Mouse (Mus musculus) midbrain, embryonic 16.5 days (tissue): ENCODE measurements around the gene Rps26. TPM values are rescaled to one million over a fixed set of nuclear protein-coding genes. Genes with fewer than 3 reads are reported as not detected.

Experiments
- ATAC-seq: fragments of 200-750 bp; cut with Nextera tagmentation; 2 replicates; pipeline ENCODE4 v1.8.0; 2017; ENCODE audit warnings: moderate TSS enrichment
- H3K27ac ChIP-seq: fragments of 300-500 bp; sonication (generic); 2 replicates; pipeline ENCODE4 v1.5.1; 2014; ENCODE audit warnings: mild to moderate bottlenecking, low read length, mixed read lengths
- H3K27me3 ChIP-seq: fragments of 300-500 bp; sonication (generic); 2 replicates; pipeline ENCODE4 v1.6.1; 2014; ENCODE audit warnings: low read depth, low read length, mixed read lengths; ENCODE audit not compliant: control insufficient read depth, insufficient read depth
- H3K36me3 ChIP-seq: fragments of 300-500 bp; sonication (generic); 2 replicates; pipeline ENCODE4 v1.6.1; 2014; ENCODE audit warnings: mild to moderate bottlenecking, low read length, moderate library complexity, mixed read lengths; ENCODE audit not compliant: control insufficient read depth, insufficient read depth
- H3K4me1 ChIP-seq: fragments of 300-500 bp; sonication (generic); 2 replicates; pipeline ENCODE4 v1.6.1; 2014; ENCODE audit warnings: mild to moderate bottlenecking, low read length, mixed read lengths; ENCODE audit not compliant: control insufficient read depth, insufficient read depth
- H3K4me2 ChIP-seq: fragments of 300-500 bp; sonication (generic); 2 replicates; pipeline ENCODE4 v1.6.1; 2014; ENCODE audit warnings: mild to moderate bottlenecking, low read length, mixed read lengths
- H3K4me3 ChIP-seq: fragments of 300-500 bp; sonication (generic); 2 replicates; pipeline ENCODE4 v1.5.1; 2014; ENCODE audit warnings: low read depth, mild to moderate bottlenecking, low read length, moderate library complexity, mixed read lengths
- H3K9ac ChIP-seq: fragments of 300-500 bp; sonication (generic); 2 replicates; pipeline ENCODE4 v1.6.1; 2014; ENCODE audit warnings: low read depth, low read length, mixed read lengths
- H3K9me3 ChIP-seq: fragments of 300-500 bp; sonication (generic); replicated peaks from 2 replicates; pipeline ENCODE4 v1.6.1; 2014; ENCODE audit warnings: mild to moderate bottlenecking, low read length, mixed read lengths; ENCODE audit not compliant: control insufficient read depth, poor library complexity, severe bottlenecking
- WGBS: fragments of 180-500 bp; shearing (Covaris S2); extraction: QIAGEN DNeasy Blood & Tissue Kit; methylation state at CpG from one replicate; pipeline ENCODE4 v1.1.7; 2014; 5-methylcytosine and 5-hydroxymethylcytosine counted together
- polyA plus RNA-seq: library from polyadenylated mRNA; unstranded; fragments of >200 nt; fragmentation: Nextera tagmentation; extraction: Ambion mirVana; gene quantifications from 2 replicates; pipeline ENCODE4 v1.2.1, GENCODE M21; 2015

Rps26 gene
- polyA plus RNA-seq, 1 experiment from 2014 or later: 295 TPM

GRCm38 (mm10) chr10:128587120-128587519 is 39.4 kb downstream of the Rps26 start:
- no peak overlapping the region for H3K4me2 ChIP-seq
- H3K36me3 ChIP-seq: no peaks in the 10 kb centered on the region
- 52% methylated on average over 4 of the region's 4 CpGs for whole genome bisulfite sequencing
- no peak overlapping the region for H3K9ac ChIP-seq
- H3K4me1 ChIP-seq: peaks cover 4% of the 10 kb centered on the region; the same call in 1 of the 2 replicates
- no peaks in the 10 kb centered on the region for H3K9me3 ChIP-seq
- no peak overlapping the region for H3K27ac ChIP-seq
- H3K4me3 ChIP-seq: no peak overlapping the region
- ATAC-seq: no peak
- H3K27me3 ChIP-seq: peaks cover 46% of the 10 kb centered on the region

GRCm38 (mm10) chr10:128586546-128586945 is 40.0 kb downstream of the Rps26 start:
- Histone ChIP-seq H3K27ac (no peak overlapping the region), H3K4me2 (no peak overlapping the region), H3K9ac (no peak overlapping the region), H3K4me3 (no peak overlapping the region), H3K4me1 (peaks cover 4% of the 10 kb centered on the region; the same call in 1 of the 2 replicates), H3K36me3 (no peaks in the 10 kb centered on the region), H3K9me3 (no peaks in the 10 kb centered on the region), H3K27me3 (peaks cover 46% of the 10 kb centered on the region)
- ATAC-seq: no peak
- WGBS: 11% methylated on average over 1 of the region's 1 CpGs

- no peak overlapping the region for H3K9ac ChIP-seq
- no peak overlapping the region for H3K4me2 ChIP-seq
- H3K27me3 ChIP-seq: peaks cover 34% of the 10 kb centered on the region
- WGBS: 10% methylated on average over 4 of the region's 4 CpGs
- no peaks in the 10 kb centered on the region for H3K9me3 ChIP-seq
- H3K36me3 ChIP-seq: no peaks in the 10 kb centered on the region
- no peak overlapping the region for H3K27ac ChIP-seq
- H3K4me1 ChIP-seq: peaks cover 3% of the 10 kb centered on the region; the same call in 1 of the 2 replicates
- H3K4me3 ChIP-seq: no peak overlapping the region
- no peak for ATAC-seq
Measured at GRCm38 (mm10) chr10:128584386-128584785, 42.2 kb downstream of the Rps26 start.

GRCm38 (mm10) chr10:128583644-128584043 is 42.9 kb downstream of the Rps26 start:
- Histone ChIP-seq H3K4me1 (no peaks in the 10 kb centered on the region), H3K4me2 (no peak overlapping the region), H3K27me3 (peaks cover 27% of the 10 kb centered on the region), H3K27ac (no peak overlapping the region), H3K9ac (no peak overlapping the region), H3K36me3 (no peaks in the 10 kb centered on the region), H3K9me3 (no peaks in the 10 kb centered on the region), H3K4me3 (no peak overlapping the region)
- WGBS: 25% methylated on average over 7 of the region's 7 CpGs
- no peak for ATAC-seq

- H3K9ac ChIP-seq: no peak overlapping the region
- no peak overlapping the region for H3K4me2 ChIP-seq
- peaks cover 2% of the 10 kb centered on the region; the same call in 1 of the 2 replicates for H3K27me3 ChIP-seq
- no peak for ATAC-seq
- no peak overlapping the region for H3K4me3 ChIP-seq
- no peak overlapping the region for H3K27ac ChIP-seq
- H3K9me3 ChIP-seq: no peaks in the 10 kb centered on the region
- H3K4me1 ChIP-seq: no peaks in the 10 kb centered on the region
- 73% methylated on average over 4 of the region's 4 CpGs for WGBS
- no peaks in the 10 kb centered on the region for H3K36me3 ChIP-seq
Measured at GRCm38 (mm10) chr10:128579731-128580130, 46.8 kb downstream of the Rps26 start.

GRCm38 (mm10) chr10:128579298-128579697 is 47.2 kb downstream of the Rps26 start:
- 99% methylated on average over 3 of the region's 3 CpGs for WGBS
- ATAC-seq: no peak
- Histone ChIP-seq H3K4me2 (no peak overlapping the region), H3K4me1 (no peaks in the 10 kb centered on the region), H3K9me3 (no peaks in the 10 kb centered on the region), H3K27me3 (peaks cover 2% of the 10 kb centered on the region; the same call in 1 of the 2 replicates), H3K4me3 (no peak overlapping the region), H3K36me3 (no peaks in the 10 kb centered on the region), H3K27ac (no peak overlapping the region), H3K9ac (no peak overlapping the region)

- H3K27me3 ChIP-seq: peaks cover 2% of the 10 kb centered on the region; the same call in 1 of the 2 replicates
- no peaks in the 10 kb centered on the region for H3K4me1 ChIP-seq
- H3K4me2 ChIP-seq: no peak overlapping the region
- H3K27ac ChIP-seq: no peak overlapping the region
- 78% methylated on average over 11 of the region's 11 CpGs for WGBS
- H3K9me3 ChIP-seq: no peaks in the 10 kb centered on the region
- H3K9ac ChIP-seq: no peak overlapping the region
- no peak for ATAC-seq
- no peaks in the 10 kb centered on the region for H3K36me3 ChIP-seq
- no peak overlapping the region for H3K4me3 ChIP-seq
Measured at GRCm38 (mm10) chr10:128578330-128578729, 48.2 kb downstream of the Rps26 start.

- Histone ChIP-seq H3K27ac (no peak overlapping the region), H3K4me1 (no peaks in the 10 kb centered on the region), H3K36me3 (no peaks in the 10 kb centered on the region), H3K9ac (no peak overlapping the region), H3K9me3 (no peaks in the 10 kb centered on the region), H3K4me3 (no peak overlapping the region), H3K4me2 (no peak overlapping the region), H3K27me3 (no peaks in the 10 kb centered on the region; the same call in 1 of the 2 replicates)
- no peak for ATAC-seq
- 93% methylated on average over 2 of the region's 2 CpGs for whole genome bisulfite sequencing
Measured at GRCm38 (mm10) chr10:128575063-128575462, 51.5 kb downstream of the Rps26 start.
